Mouse (Mus musculus): ENCODE measurements around the gene Eif2a.
"Not testable (repeated sequence)": the region's sequence is repeated elsewhere in the genome, so short reads cannot be mapped to it uniquely, and the experiment has no call there.

Eif2a gene

DNA sequence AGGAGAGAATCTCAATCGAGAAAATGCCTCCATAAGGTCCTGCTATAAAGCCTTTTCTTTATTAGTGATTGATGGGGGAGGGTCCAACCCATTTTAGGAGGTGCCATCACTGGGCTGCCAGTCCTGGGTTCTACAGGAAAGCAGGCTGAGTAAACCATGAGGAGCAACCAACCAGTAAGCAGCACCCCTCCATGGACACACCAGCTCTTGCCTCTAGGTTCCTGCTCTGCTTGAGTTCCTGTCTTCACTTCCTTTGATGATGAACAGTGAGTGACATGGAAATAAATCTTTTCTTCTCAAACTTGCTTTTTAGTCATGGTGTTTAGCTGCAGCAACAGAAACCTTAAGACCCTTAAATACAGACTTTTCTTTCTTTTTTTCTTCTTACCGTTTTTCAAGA lies 4.3 kb upstream of the Eif2a start:
- no peak for DNase-seq (ENCODE audit: low spot score in 2 of 2)

DNA sequence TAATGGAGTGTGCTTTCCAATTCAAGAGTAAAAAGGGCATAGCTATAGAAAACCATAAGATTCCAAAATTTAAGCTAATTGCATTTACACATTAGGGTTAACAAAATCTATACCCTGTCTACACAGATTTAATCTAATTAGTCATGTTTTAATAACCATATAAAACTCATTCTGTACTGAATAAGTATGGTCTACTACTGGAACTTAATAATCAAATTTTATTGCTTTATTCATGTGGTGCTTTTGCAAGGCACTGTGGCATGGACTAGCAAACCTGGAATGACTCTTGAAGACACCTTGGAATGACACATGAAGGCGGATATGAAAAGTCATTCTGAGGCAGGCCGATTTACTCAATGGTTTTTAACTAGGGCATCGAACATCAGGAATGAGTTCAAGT lies 2.2 kb upstream of the Eif2a start:
- no peak for DNase-seq (ENCODE audit: low spot score in 2 of 2)

DNA sequence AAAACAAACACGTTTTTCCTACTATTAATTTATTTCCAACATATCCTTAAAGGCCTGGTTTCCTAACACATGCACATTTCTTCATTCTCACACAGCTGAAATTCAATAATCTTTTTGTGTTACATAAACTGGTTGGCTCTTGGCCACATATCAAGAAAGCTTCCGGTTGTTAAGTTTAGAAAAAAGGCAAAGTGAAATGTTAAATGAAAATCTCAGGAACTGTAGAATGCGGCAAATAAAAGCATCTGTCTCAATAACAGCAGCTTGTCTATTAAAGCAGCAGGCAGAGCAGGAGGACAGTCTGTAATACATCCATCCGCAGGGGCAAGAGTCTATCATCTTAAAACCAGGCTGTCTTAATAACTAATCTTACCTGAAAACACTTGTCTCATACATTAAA lies 1.4 kb upstream of the Eif2a start:
- no peak for DNase-seq (ENCODE audit: low spot score in 2 of 2)

DNA sequence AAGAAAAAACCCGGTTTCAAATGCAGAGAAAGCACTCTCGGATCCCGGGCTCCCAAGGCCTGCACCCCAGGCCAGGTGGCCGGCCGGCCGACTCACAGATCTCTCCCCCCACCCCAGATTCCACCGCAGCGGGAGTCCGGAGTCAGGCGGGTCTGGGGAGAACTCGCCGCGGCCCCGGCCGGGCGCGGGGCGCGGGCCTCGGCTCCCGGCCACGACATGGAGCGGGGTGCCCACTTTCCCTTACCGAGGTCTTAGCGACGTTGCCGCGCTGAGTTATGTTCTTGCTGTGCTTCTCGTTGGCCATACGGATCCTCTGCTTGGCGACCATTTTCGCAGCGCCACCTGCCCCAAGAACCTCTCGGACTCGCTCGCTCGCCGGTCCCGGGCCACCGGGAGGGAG lies 455 bp upstream of the Eif2a start:
- DNase-seq (ENCODE audit: low spot score in 2 of 2): no peak

DNA sequence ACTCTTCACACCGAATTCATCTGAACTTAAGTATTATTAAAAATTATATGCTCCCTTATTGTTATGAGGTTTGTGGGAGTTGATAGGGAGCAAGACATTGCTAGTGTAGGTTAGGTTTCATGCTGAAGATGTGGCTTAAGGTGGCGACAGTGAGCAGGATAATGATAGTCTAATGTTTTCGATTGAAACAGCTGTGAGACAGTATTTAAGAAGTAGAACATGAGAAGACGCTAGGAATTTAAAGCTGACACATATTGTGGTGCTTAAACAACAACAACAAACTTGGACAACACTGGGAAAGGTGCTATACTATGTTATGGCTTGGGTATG lies 752 bp downstream of the Eif2a start:
- DNase-seq (ENCODE audit: low spot score in 2 of 2): no peak

DNA sequence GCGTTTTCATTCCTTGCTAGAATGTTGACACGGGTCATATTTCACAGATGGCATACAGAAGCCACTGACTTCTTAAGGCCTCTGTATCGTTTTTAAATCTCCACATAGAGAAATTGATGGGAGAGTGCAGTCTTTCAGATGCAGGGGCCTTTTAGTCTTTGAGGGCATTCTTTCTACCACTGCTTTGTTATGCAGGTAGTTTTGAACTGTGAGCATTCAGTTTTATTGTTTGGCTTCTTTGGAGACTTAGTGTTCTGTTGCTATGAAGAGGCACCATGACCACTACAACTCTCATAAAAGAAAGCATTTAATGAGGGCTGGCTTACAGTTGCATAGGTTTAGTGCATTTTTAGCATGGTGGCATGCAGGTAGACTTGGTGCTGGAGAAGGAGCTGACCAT lies 11.0 kb downstream of the Eif2a start:
- no peak for DNase-seq (ENCODE audit: low spot score in 2 of 2)

DNA sequence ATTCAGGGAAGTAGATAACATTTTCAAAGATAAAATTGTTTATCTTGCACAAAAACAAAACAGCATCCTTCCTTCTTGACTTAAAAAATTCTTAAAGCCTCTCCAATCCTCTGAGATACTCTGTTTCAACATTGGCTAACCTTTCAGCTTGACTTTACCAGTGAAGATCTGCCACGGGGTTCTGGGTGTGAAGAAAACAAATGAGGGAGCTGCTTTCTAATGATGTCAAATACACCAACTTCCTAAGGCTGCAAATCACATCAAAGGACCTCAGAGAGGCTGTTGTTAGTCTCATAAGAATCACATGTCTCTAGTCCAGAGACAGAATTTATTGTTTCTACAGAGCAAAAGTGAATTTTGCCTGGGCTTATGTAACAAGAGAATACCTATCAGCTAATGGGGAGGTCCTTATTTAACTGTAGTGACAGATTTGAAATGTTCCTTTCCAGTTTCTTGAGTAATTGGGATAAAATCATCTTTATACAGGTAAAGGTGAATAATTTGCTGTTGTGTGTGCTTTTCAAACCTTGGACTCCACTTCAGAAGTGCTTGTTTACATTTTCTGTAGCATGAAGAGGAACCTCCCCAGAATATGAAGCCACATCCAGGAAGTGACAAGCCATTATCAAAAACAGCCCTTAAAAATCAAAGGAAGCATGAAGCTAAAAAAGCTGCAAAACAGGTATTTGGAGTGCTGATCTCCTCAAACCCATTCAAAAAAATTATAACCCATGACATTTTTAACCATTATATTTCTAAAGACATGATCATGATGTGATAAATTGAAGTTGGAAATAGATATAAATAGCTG lies 26.6 kb downstream of the Eif2a start:
- no peak for DNase-seq (ENCODE audit: low spot score in 2 of 2)

DNA sequence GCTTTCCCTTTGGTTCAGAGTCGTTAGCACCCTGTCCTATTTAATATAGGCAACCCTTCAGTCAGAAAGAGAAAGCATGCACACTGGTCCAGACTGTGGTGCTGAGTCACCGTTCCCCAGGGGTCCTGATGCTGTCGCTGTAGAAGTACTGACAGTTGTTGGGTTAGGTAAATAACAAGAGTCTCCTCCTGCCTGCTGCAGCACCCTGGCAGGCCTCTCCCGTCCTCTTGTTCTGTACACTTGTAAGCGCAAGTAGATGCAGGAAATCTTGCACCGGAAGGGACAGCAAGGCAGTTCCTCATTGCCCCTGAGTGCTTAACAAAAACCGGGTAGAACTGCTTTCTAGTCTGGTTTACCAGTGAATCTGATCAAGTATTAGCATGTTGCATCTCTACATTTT lies 31.0 kb downstream of the Eif2a start:
- no peak for DNase-seq (ENCODE audit: low spot score in 2 of 2)

DNA sequence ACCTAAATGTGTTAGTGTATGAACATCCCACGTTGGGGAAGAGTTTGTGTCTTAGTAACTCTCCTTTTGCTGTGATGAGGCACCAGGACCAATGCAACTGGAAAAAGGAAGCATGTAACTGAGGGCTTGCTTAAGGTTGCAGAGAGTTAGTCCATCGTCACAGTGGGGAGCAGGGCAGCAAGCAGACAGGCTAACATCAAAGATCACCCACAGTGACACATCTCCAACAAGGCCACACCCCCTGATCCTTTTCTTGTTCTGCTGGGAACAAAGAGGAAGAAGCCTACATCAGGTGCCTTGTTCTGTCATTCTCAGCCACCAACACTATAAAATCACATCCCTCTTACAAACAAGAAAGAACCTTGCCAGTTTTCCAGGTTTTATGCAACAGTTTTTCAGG lies 34.3 kb downstream of the Eif2a start:
- no peak for DNase-seq (ENCODE audit: low spot score in 2 of 2)

DNA sequence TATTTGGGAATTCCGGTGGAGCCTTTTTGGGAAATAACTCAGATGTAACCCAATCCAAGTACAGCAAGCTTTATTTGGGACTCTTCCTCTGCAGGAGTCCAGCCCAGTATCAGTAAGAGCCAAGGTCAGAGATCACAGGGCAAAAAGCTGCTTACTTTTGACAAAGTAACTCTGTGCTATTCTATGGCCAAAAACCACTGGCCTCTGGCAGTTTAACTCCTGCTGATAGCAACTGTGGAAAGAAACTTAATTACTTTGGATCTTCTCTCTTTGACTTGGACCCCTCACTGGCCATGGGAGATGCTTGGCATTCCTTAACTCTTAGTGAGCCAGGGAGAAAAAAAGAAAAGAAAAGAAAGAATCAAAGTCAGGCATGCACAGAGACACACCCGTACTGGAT lies 35.8 kb downstream of the Eif2a start:
- DNase-seq (ENCODE audit: low spot score in 2 of 2): no peak

DNA sequence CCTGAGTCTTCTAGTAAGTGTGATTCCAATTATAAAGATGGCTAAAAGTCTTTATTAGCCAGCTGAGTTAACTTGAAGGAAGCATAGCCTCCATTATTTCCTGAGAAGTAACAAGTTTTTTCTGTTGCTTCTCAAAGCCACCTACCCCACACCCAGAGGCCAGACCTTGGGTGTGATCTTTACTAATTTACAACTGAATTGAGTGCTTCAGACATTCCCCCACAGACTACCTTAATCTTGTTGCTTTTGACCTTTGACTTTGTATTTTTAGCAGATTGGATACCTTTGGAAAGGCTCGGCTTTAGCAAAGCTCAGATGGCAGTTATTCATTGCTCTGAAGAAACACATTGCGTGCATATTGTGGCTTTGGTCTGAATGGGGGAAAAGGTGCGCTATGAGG lies 45.2 kb downstream of the Eif2a start:
- DNase-seq (ENCODE audit: low spot score in 2 of 2): no peak

DNA sequence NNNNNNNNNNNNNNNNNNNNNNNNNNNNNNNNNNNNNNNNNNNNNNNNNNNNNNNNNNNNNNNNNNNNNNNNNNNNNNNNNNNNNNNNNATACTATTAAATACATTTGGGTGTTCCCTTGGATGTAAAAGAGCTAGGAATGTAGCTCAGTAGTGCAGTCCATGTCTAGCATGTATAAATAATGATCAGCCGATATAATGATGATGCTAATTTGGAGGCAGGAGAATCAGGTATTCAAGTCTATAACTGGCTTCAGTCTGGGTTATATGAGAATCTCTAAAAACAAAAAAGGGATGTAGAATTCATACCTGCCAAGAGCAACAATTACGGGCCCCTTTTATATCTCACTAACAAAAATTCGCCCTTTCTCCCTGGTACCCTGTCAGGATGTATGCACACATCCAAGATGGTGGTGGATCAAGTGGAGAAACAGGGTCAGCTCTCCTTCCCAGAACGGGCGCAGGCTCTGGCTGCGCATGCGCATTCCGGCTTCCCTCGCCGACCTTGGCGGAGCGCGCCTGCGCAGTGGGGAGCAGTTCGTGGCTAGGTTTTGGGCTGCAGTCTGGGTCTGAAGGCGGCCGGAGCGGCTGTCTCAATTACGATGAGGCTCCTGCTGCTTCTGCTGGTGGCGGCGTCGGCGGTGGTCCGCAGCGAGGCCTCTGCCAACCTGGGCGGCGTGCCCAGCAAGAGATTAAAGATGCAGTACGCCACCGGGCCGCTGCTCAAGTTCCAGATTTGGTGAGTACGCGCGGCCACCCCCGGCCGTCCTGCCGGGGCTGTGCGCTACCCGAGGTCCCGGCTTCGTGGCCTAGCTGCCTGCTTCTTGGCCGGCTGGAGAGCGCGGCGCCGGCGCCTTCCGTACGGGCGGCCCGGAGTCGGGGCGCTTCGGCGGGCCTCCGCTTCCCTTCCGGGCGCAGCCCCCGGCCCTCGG lies 50.8 kb downstream of the Eif2a start, which contains the start of gene Selenot:
Gene Selenot, plus strand, starts transcription at position 500 of the 930 bp plus-strand sequence.
- DNase-seq (ENCODE audit: low spot score in 2 of 2): peak; percentile 97 to 98

DNA sequence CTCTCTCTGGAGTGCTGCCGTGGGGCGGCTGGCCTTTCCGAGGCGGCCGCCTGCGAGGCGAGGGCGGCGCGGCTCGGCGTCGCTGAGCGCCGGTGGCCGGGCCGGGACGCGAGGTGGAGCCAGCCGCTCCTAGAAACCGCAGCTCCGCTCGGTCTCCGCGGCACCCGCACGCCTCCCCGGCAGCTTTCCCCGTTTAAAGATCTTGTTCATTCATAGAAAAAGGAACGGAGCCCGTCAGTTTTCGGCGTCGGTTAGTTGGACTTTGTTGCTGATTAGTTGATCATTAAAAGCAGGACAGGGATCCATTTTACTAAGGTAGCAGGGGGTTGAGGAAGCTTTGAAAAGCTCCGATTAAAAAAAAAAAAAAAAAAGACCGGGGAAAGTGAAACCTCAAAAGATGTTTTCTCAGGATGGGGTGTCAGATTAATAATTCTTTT lies 51.5 kb downstream of the Eif2a start:
- DNase-seq (ENCODE audit: low spot score in 2 of 2): peak; percentile 53 to 61

DNA sequence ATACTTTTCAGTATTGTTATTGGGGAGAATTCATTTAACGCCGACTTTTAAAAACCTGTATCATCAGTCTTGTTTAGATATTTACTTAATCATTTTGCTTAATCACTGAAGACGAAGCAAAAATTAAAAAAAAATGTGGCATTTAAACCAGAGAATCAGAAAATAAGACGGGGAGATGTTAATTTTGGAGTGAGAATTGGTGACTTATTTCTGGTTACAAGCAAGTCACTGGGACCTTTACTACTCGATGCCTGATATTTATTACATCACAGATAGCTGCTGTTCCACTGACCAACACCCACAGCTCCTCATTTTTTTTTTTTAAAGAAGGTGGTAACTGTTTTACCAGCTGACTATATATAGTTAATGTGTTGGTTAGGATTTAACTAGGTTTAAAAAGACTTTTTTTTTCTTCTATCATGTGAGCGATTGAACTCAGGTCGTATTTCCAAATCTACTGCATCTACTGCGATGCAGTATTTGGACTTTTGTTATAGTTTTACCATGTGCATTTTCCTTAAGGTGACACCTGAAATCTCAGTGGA lies 52.0 kb downstream of the Eif2a start:
- DNase-seq (ENCODE audit: low spot score in 2 of 2): no peak

DNA sequence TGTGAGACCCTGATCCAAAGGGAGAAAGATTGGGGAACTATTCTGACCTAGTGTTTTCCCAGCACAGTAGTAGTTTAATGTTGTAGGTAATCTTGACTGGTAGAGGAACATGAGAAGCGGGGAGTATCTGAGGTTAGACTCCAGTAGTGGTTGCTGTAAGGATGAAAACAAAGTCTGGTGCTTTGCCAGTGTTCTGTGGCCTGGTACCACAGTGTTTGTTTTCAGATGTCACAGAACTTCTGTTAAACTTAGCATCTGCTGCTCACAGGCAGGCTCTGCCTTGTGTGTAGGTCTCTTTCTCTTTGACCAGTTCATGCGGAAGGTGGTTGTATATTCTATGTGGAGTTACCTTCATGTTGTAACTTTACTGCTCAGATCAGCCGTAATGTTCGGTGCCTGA lies 55.9 kb downstream of the Eif2a start:
- no peak for DNase-seq (ENCODE audit: low spot score in 2 of 2)

DNA sequence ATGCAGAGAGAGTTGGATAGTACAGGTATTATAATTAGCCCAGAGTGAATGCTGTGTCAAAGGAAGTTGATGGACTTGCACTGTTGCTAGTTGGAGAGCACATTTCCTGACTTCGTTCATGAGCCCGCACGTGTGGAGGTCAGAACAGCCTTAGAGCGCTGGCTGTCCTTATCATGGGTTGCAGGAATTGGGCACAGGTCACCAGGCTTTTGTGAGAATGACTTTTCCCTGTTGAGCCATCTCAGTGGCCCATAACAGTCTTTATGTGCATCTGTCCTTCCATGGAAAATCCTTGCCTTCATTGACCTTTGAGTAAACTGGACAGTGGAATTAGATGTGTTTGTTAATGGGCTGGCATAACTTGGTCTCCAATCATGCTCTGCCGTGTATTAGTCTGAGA lies 56.7 kb downstream of the Eif2a start:
- DNase-seq (ENCODE audit: low spot score in 2 of 2): no peak

DNA sequence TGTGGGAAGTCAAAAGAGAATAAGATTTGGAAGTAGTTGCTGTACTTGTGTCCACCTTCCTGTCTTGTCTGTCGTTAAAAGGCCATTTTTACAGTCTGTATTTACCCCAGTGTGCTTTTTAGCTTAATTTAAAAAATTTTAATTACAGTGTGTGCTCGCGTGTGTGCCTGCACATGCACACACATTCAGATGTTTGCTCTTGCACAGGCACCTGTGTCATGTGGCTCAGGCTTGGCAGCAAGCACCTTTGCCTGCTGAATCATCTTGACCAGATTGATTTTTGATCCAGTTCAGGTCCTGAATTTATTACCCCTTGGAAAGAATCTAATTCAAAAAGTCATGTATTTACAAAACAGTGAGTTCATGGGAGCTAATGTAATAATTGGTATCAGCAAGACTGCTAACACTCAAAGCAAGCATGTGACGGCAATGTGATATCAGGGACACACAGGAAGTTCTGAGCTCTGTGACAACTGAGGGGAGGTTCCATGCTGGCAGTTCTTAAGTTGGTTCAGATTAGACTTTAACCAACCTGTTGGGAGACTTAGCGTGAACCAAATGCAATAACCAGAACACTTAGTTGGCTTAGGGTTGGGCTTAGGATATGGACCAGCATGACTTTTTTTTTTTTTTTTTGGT lies 57.3 kb downstream of the Eif2a start:
- DNase-seq (ENCODE audit: low spot score in 2 of 2): no peak

DNA sequence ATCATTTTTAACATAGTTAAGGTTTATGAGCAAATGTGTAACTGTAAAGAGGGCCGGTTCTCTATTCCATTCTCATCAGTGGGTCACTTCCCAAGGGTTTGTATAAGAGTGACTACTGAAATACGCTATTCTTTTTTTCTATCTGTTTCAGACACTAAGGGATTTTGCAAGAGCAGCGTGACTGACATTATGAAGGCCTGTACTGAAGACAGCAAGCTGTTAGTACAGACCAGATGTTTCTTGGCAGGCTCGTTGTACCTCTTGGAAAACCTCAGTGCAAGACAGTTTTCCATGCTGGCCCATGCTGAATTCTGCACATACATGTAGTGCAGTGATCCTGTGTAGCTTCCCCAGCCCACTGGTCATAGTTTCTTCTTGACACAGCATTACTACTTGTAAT lies 64.9 kb downstream of the Eif2a start:
- DNase-seq (ENCODE audit: low spot score in 2 of 2): not testable (repeated sequence)

DNA sequence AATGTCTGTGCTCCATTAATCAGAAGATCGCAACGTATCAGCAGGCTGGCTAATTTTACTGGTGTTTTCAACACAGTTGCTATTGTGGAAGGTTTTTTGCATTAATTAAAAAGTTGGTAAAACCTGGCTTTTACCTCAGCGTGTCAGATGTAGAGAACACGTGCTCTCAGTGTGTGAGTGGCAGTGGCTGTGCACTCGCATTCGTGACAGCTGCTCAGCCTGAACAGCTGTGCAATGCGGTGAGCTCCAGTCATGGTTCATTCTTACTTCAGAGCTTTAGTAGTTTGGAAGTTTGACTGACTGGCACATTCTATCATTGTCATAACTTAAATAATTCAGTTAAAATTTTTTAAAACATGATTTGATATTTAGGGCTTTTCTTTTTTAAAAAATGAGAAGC lies 67.0 kb downstream of the Eif2a start:
- not testable (repeated sequence) for DNase-seq (ENCODE audit: low spot score in 2 of 2)

DNA sequence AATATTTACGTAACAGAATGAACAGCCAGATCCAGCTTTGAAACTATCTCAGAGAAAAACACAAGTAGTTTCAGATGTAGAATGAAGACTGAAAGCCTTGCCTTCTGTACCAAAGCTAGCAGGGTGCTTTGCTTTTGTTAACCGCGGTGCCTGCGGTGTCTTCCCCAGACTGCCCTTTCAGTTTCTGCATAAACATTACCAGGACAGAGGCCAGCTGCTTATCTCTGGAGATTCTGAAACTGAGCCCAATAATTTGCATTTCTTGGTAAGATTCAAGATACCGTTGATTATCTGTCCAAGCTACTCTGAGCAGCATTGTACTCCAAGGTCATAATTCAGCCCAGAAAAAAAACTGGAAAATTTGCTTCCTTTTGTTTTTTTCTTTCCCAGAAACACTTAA lies 68.0 kb downstream of the Eif2a start:
- no peak for DNase-seq (ENCODE audit: low spot score in 2 of 2)

Data from right cerebral cortex, postnatal 10 days (tissue).